Mouse (Mus musculus) small intestine, adult 2 months (tissue): ENCODE measurements around the gene Ghsr.

Experiments
- CTCF ChIP-seq: fragments of 200-500 bp; IDR thresholded peaks from 2 replicates; pipeline ENCODE4 v1.5.1; 2012; ENCODE audit warnings: low read depth, mild to moderate bottlenecking, control low read depth, inconsistent platforms, low read length, moderate library complexity, mixed read lengths; ENCODE audit not compliant: insufficient replicate concordance, insufficient read length; ENCODE audit errors: extremely low read depth
- POLR2A ChIP-seq: fragments of 200-500 bp; IDR thresholded peaks from 2 replicates; pipeline ENCODE4 v1.6.1; 2012; ENCODE audit warnings: low read depth, mild to moderate bottlenecking, control low read depth, inconsistent platforms, low read length, moderate library complexity

GRCm38 (mm10) chr3:27348462-27348861 is 22.7 kb upstream of the Ghsr start:
- no peak for TF ChIP-seq CTCF
- TF ChIP-seq POLR2A: no peak
